Mouse (Mus musculus): ENCODE measurements around the gene Hspa5.

DNA sequence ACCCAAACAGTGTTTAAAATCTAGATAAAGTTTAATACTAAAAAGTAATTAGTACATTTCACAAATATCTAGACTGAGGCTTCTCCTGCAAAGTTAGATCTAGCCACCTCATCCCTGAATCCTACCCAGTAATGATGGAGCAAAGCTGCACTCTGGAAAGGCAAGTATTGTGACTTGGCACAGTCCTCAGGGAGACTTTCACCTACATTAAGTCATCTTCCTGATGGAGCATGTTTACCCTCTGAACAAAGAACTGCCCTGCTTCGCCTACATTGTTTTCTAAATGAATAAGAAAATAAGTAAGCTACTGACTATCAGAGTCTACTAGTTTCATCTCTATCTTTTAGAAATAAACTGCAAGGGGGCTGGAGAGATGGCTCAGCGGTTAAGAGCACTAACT lies 46.7 kb downstream of the Hspa5 start:
- TF ChIP-seq TAL1 (conservative IDR thresholded peaks at IDR 0.05; ENCODE audit: low read depth, low read length), result no peak
- TF ChIP-seq CTCF (IDR thresholded peaks at IDR 0.05; ENCODE audit: low read depth, low read length), result no peak

All from G1E (cell line).